Mouse (Mus musculus) forebrain, embryonic 13.5 days (tissue): ENCODE results near the gene Sod2. TPM values are rescaled to one million over a fixed set of nuclear protein-coding genes. Genes with fewer than 3 reads are reported as not detected.
"Not testable (repeated sequence)": the region's sequence is repeated elsewhere in the genome, so short reads cannot be mapped to it uniquely, and the experiment has no call there.

Source experiments
- ATAC-seq: fragments of 200-750 bp; cut with Nextera tagmentation; 2 replicates; pipeline ENCODE4 v1.8.0; 2017
- H3K27ac ChIP-seq: fragments of 300-500 bp; sonication (generic); 2 replicates; pipeline ENCODE4 v1.5.1; 2015; ENCODE audit warnings: inconsistent platforms, mild to moderate bottlenecking, moderate library complexity
- H3K27me3 ChIP-seq: fragments of 300-500 bp; sonication (generic); 2 replicates; pipeline ENCODE4 v1.6.1; 2015; ENCODE audit warnings: mild to moderate bottlenecking, inconsistent platforms
- H3K36me3 ChIP-seq: fragments of 300-500 bp; sonication (generic); 2 replicates; pipeline ENCODE4 v1.6.1; 2015; ENCODE audit warnings: mild to moderate bottlenecking, inconsistent platforms; ENCODE audit not compliant: poor library complexity, severe bottlenecking
- H3K4me1 ChIP-seq: fragments of 300-500 bp; sonication (generic); 2 replicates; pipeline ENCODE4 v1.6.1; 2015; ENCODE audit warnings: inconsistent platforms
- H3K4me2 ChIP-seq: fragments of 300-500 bp; sonication (generic); 2 replicates; pipeline ENCODE4 v1.6.1; 2015; ENCODE audit warnings: inconsistent platforms, mild to moderate bottlenecking, moderate library complexity
- H3K4me3 ChIP-seq: fragments of 300-500 bp; sonication (generic); 2 replicates; pipeline ENCODE4 v1.5.1; 2015; ENCODE audit warnings: mild to moderate bottlenecking, inconsistent platforms
- H3K9ac ChIP-seq: fragments of 300-500 bp; sonication (generic); 2 replicates; pipeline ENCODE4 v1.6.1; 2015; ENCODE audit warnings: mild to moderate bottlenecking, inconsistent platforms
- H3K9me3 ChIP-seq: fragments of 300-500 bp; sonication (generic); replicated peaks from 2 replicates; pipeline ENCODE4 v1.6.1; 2016; ENCODE audit warnings: inconsistent platforms
- WGBS: fragments of 180-500 bp; shearing (Covaris S2); methylation state at CpG from one replicate; pipeline ENCODE4 v1.1.7; 2015; 5-methylcytosine and 5-hydroxymethylcytosine counted together
- polyA plus RNA-seq: library from polyadenylated mRNA; unstranded; fragments of >200 nt; fragmentation: Nextera tagmentation; extraction: Ambion mirVana; gene quantifications from 2 replicates; pipeline ENCODE4 v1.2.1, GENCODE M21; 2015

The Sod2 gene
- polyA plus RNA-seq, 1 experiment from 2014 or later, result 118 TPM

DNA sequence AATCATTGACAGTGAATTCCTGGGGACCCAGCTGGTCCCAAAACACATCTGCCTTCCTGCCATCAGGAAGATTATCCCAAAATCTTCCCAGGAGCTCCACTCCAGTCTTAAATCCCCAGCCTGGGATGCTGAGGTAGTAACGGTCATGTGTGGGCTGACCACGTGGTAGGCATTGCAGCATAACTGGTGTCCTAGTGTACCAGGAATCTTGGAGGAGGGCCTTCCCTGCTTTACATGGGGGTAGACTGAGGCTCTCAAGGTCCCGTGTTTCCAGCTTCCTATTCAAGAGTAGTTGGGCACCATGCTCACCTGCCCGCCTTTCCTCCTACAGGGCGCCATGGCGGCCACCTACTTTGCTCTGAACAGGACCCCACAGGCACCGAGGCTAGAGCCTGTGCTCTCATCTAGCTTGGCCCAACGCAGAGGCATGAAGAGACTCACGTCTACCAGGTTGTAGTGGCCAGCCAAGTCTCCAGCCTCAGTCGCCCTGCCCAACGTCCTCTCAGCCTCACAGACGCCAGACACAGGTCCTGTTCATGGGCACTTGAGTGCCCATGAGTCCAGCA is 30.1 kb downstream of the Sod2 start:
- not testable (repeated sequence) for H3K4me2 ChIP-seq, H3K9me3 ChIP-seq, H3K27me3 ChIP-seq, H3K9ac ChIP-seq, H3K36me3 ChIP-seq, H3K4me1 ChIP-seq, H3K4me3 ChIP-seq, H3K27ac ChIP-seq, ATAC-seq
- WGBS, result 96% methylated on average over 4 of the region's 12 CpGs

DNA sequence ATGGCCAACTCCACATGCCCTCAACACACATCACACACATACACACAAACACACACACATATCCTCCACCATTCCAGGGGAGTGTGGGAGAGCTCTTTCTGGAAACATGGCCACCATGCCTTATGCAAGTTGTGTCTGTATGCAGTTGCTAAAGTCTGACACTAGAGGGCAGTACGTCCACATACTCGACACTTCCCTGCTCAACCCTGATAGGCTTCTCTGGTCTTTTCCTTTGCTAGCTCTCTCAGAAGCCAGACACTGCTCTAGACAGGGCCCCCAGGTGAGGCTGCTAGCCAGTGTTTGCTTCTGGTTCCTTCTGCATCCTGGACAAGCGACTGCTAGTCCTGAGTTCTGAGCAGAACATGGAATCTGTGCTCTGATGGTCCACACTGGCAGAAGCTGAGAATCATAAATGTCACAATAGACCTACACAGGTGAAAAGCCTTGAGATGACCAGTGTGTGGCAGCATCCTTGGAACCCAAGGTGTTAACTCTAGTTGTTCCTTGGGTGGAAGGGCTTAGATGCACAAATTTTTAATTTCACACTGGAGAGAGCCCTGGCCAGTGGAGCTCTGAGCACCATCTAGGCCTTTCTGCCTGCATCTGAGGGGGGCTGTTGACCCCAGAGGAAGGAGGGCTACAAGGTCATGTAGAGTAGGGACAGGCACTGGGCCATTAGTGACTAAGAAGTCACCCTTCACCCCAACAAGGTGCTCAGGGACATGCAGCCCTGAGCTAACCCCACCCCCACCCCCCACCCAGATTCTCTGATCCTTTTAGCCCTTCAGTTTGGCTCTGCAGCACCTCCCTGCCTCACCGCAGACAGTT is 37.4 kb downstream of the Sod2 start:
- ATAC-seq, result peak; percentile 92
- H3K9ac ChIP-seq, H3K27me3 ChIP-seq, H3K4me2 ChIP-seq, H3K36me3 ChIP-seq, H3K4me1 ChIP-seq, H3K27ac ChIP-seq, H3K9me3 ChIP-seq, H3K4me3 ChIP-seq: not testable (repeated sequence)
- 1% methylated on average over 4 of the region's 4 CpGs for WGBS

DNA sequence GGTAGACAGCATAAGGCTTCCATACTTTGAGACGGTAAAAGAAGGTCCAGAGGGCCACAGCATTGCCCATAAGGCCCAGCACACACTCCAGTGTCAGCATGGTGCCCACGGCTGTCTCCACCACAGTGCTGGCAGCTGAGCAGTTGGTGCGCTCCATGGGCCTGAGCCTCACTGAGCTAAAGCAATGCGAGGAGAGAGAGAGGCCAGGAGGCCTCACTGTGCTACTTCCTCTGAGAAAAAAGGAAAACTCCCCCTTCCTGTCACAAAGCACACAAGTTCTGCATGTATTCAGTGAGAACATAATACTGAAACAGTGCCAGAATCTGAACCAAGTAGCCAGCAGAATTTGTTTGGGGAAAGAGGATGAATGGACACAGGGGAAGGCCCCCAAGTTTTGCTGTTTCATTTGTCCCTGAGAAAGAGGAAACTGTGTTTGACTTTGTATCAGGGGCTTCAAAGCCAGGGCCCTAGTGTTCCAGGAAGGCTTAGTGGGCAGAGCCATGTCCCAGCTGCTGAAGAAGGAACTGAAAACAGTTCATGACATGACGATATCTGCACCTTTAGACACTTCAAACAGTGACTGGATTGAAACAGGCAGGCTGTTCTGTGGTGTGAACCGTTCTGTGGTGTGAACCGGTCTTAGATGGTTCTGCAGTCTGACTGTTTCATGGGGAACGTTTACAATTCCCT is 45.6 kb downstream of the Sod2 start, which contains the start of gene Gpr31b:
Gene Gpr31b, minus strand, starts transcription at position 173 of the 690 bp plus-strand sequence.
- 0 out of 2 replicates have a peak, but pooled peaks have one; percentile 27 for ATAC-seq
- H3K9ac ChIP-seq, H3K36me3 ChIP-seq, H3K27ac ChIP-seq, H3K4me2 ChIP-seq, H3K27me3 ChIP-seq, H3K9me3 ChIP-seq, H3K4me3 ChIP-seq, H3K4me1 ChIP-seq: not testable (repeated sequence)
- WGBS, result 83% methylated on average over 2 of the region's 8 CpGs

DNA sequence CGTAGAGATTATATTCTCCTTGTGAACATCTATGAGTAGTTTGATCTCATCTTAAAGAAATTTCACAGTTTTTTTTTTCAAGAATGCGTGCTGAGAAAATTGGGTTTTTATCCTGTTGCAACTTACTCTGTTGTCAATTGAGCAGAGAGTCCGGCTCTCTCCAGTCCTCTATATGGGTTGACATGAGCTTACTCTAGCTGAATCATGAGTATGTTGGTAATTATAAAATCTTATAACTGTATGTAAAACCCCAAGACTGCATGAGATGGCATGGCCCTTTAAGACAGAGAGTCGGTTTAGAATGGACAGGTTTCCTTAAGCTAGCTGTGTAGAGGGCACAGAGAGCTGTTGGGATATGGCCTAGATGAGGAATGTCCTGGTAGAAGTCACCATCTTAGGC is 54.2 kb downstream of the Sod2 start, which contains the start of gene Tcp10b:
Gene Tcp10b, plus strand, starts transcription at position 301 of the 400 bp plus-strand sequence.
- not testable (repeated sequence) for H3K9ac ChIP-seq, H3K27ac ChIP-seq, H3K4me3 ChIP-seq, H3K27me3 ChIP-seq, H3K4me1 ChIP-seq, H3K4me2 ChIP-seq, ATAC-seq, H3K36me3 ChIP-seq, H3K9me3 ChIP-seq
- WGBS, result 91% methylated on average over 4 of the region's 4 CpGs

DNA sequence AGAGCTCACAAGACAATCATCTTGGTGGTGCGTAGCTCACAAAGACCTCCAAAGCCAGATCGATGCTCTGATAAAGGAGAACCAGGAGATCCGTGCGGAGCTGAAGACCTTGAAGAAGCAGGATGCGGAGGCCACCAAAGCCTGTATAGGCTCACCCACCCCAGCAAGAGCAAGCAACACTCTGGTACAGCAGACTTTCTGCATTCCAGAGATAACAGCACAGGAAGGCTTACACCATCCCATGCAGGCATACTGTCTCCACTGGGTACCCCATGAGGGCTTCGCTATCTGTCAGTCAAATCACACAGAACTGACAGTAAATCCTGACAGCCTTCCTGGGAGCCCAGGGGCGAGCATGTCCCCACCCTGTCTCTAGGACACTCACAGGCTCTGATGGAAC is 56.2 kb downstream of the Sod2 start:
- H3K9me3 ChIP-seq, H3K9ac ChIP-seq: not testable (repeated sequence)
- 81% methylated on average over 6 of the region's 7 CpGs for WGBS

DNA sequence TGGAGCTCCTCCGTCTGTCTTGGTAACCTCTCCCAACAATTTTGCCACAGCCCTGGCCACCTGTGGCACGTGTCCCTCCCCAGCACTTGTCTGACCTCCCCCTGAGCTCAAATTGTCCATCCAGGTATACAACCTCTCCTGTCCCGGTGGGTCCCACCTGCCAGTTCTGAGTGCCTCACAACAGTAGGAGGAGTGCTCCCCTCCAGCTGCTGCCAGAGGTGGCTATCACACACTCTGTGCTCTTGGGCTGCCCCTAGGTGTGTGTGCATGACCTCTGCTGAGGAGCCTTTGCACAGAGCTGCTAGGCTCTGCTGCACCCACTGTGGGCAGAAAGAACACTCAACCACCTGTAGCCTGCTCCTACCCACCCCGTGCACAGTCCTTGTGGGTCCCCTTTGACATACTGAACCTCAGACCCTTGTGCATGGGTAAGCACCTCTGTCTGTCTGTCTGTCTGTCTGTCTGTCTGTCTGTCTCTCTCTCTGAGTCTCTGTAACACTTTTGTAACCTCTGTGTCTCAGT is 61.3 kb downstream of the Sod2 start:
- WGBS, result 82% methylated on average over 1 of the region's 4 CpGs
- H3K9me3 ChIP-seq, H3K27me3 ChIP-seq, ATAC-seq, H3K36me3 ChIP-seq, H3K4me2 ChIP-seq, H3K27ac ChIP-seq, H3K4me1 ChIP-seq, H3K9ac ChIP-seq, H3K4me3 ChIP-seq: not testable (repeated sequence)

More for the DNA sequence above, 56.2 kb downstream of the Sod2 start:
- not testable (repeated sequence) for H3K4me1 ChIP-seq, H3K36me3 ChIP-seq, H3K4me3 ChIP-seq, H3K27ac ChIP-seq, ATAC-seq, H3K27me3 ChIP-seq, H3K4me2 ChIP-seq

DNA sequence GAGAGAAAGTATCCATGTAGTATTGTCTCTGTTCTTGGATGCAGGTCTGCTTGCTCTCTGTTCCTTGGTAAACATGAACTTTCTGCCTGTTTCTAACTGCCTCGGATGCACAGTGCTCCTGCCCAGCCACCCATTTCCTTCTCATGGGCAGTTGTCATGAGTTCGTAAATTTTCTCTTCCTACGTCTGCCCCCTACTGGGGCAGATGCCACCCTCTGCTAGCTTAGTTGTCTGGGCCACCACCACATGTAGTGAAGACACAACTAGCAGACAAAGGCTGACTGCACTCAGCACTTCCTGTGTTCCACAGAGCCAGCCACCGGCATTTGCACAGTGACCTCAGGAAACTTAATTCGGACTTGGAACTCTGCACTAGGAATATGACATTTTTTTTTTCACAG is 62.6 kb downstream of the Sod2 start:
- not testable (repeated sequence) for H3K9ac ChIP-seq, H3K27ac ChIP-seq, H3K4me1 ChIP-seq, H3K9me3 ChIP-seq, H3K27me3 ChIP-seq, H3K36me3 ChIP-seq, H3K4me3 ChIP-seq, H3K4me2 ChIP-seq, ATAC-seq
- WGBS, result 78% methylated on average over 3 of the region's 5 CpGs

Other genes with a start within 250 kb of the Sod2 start
- 10.5 and 11.7 TPM in 2 replicates for gene Igf2r, start 237.2 kb upstream of the Sod2 start, polyA plus RNA-seq
- not detected in 2 replicates for gene Mas1, start 138.7 kb upstream of the Sod2 start, polyA plus RNA-seq
- not detected in 2 replicates for gene Mrgprh, start 130.8 kb upstream of the Sod2 start, polyA plus RNA-seq
- 2.8 and 3.0 TPM in 2 replicates for gene Pnldc1, start 96.6 kb upstream of the Sod2 start, polyA plus RNA-seq
- 470 and 497 TPM in 2 replicates for gene Tcp1, start 91.1 kb upstream of the Sod2 start, polyA plus RNA-seq
- gene Mrpl18, start 90.5 kb upstream of the Sod2 start, polyA plus RNA-seq, result 170 and 186 TPM in 2 replicates
- gene Acat3, start 66.2 kb upstream of the Sod2 start, polyA plus RNA-seq, result 0.71 and 1.5 TPM in 2 replicates
- 348 and 354 TPM in 2 replicates for gene Acat2, start 46.1 kb upstream of the Sod2 start, polyA plus RNA-seq
- 166 and 170 TPM in 2 replicates for gene Wtap, start 12.7 kb upstream of the Sod2 start, polyA plus RNA-seq
- gene Gpr31b, start 45.5 kb downstream of the Sod2 start, polyA plus RNA-seq, result not detected in 2 replicates
- 0.14 TPM in 1 of 2 replicates, not detected in the other for gene Tcp10b, start 54.3 kb downstream of the Sod2 start, polyA plus RNA-seq
- gene Unc93a, start 125.0 kb downstream of the Sod2 start, polyA plus RNA-seq, result 0.09 TPM in 1 of 2 replicates, not detected in the other
- gene Smok2a, start 214.3 kb downstream of the Sod2 start, polyA plus RNA-seq, result not detected in 2 replicates
- not detected in 2 replicates for gene Smok2b, start 223.4 kb downstream of the Sod2 start, polyA plus RNA-seq